Mouse (Mus musculus): ENCODE measurements at regions not wholly inside any gene's neighbourhood (a gene's known extent, or its start where the extent isn't known, plus 50 kb on each side); places are given as distances from the start of the nearest gene placed in this dataset.
A peak's percentile ranks its signal among the peaks of the same experiment; 100 is the strongest.

DNA sequence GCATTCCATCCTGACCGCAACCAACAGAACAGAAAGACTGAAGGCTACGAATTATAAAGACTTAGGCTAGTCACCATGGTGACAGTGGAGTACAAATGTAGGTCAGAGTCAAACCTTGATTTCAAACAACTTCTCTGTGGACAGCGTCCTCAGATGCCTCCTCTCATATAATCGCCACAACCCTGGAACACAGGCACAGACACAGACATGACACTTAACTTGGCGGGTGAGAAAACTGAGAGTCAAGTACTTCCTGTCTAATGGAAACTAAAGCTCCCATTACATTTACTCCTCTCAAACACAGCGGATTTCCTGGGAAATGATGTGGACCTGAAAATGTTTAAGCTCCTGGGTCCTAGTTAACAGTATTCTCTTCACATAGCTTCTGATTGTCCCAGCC, 149.5 kb upstream of the Frmd6 start:
- no peak for DNase-seq

DNA sequence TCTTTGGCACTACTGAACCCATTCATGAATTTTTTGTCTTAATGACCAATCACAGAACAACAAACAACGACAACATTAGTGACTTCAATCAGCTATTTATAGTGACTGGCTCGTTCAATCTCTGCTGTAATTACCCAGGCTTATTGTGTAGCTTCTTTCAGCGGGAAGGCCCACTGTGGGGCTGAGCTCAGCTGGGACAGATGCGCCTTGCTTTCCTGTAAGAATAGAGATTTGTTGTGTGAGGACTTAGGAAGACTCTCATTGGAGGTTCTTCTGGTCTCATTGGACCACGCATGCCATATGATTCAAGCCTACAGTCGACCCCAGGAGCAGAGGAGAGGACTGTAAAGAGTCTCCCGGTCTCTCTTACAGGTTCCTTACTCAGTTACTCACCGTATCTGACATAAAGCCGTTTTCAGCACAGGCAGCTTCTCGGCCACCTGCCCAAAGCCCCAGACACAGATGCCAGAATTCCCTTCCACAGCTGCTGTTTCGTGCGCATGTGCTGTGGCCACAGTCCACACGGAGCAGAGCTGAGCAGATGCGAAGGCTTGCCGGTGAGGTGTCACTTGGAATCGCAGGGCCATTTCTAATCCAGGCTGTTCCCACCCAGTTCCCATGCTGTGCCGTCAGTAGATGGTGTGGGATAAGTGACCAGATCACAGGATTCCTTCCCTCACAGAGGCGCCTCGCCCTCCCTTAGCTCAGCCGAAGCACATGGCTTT, 145.5 kb upstream of the Frmd6 start:
- no peak for DNase-seq

DNA sequence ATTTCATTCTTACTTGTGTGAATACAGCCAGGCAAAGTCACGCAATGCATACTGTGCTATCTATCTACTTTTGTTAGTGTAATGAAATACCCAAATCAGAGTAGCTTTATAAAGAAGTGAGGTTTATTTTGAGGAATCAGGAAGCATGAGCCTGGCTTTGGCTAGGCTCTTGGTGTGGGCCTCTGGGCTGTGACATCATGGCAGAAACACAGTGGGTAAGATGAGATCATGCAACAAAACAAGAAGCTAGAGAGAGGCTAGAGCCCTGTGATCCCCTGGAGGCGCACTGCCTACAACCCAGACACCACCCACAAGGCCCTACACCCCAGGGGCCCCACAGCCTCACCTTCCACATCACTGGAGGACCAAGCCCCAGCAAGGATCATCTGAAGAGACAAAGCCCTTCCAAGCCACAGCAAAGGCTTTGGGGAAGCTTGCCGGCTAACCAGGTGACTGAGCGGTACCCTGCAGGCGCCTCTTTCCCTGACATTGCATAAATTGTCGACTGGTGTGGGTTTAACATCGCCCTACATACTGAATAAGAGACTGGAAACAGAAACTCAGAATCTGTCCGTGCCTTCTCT, 143.8 kb upstream of the Frmd6 start:
- DNase-seq, result no peak

DNA sequence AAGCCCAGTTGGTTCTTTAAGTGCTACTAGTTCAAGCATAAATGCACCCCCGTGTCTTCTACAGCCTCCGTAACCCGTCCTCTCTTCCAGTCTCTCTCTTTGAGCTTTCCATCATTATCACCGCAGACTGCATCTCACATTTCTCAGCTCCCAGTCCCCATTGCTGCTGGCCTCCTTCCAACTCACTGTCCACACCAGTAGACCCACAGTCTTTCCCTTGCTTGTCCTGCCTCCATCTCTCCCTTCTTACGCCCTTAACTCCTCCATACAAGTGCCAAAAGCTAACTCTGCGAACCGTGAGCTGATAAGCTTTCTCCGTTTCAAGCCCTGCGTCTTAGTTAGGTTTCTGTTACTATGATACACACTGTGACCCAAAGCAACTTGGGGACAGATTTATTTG, 141.0 kb upstream of the Frmd6 start:
- DNase-seq, result no peak

DNA sequence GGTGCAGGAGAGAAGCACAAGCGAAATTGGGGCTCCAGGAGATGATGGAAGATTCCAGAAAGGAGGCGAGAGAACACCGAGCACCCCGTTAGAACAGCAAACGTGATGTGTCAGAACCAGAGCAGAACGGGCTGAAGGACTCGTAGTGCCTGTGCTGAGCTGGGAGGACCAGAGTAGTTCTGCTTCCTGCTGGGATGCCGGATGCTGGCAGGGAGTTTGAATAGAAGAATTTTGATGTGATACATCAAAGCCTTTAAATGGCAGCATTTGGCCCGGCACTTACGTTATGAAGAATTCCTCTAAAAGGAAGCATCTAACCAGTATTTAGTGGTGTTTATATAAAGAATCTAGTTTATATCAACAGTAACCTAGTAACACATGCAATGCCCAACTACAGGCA, 139.9 kb upstream of the Frmd6 start:
- DNase-seq, result no peak

DNA sequence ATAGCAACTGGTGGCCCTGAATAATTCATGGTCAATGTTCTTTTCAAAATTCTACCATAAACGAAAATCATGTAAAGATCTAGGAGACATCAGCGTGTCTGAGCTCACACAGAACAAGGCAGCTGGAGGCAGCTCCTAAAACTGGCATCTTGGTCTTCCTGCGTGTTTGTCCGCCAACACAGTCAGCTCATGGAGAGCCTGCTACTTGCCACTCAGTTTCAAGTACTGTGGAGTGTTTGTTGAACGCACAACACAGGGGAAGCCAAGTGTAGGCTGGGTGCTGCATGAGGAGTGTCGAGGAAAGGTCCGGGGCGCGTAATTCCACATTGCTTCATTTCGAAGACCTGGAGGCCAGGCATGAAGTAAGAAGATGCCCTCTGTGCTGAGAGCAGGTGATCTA, 139.0 kb upstream of the Frmd6 start:
- DNase-seq, result no peak

DNA sequence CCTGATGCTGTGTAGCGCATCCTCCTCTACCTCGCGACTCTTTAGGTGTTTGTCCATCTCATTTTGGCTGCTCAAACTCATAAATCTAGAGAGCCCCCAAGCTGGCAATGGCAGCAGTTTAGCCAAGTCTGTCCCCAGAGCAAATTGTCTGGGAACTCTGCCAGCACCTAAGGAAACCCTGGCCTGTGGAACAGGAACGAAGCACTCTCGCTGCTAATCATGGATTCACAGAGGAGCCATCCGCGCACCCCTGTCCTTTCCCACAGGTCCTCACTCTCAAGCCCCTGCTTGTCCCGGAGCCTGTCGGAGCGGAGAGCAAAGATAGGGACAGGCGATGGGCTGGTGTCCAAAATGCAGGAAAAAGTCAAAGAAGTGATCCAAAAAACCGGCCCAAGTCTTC, 138.3 kb upstream of the Frmd6 start:
- no peak for DNase-seq

DNA sequence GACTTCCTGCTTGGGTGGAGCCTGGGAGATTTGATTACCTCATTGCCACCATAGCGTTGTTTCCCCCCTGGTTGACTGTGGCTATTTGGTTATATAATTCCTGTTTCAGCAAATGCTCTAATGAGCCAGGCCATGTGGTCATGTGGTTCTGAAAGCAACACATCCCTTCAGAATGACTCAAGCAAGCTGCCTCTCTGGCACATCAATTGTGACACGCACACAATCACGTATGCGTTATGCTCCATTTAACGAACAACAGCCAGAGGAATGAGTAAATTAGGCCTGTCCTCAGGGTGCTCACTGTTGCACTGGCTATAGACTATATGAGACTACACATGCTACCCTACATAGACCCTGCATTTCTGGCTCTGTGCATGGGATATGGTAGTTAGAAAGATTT, 130.2 kb upstream of the Frmd6 start:
- DNase-seq, result peak in 1 of 2 experiments; percentile 3

DNA sequence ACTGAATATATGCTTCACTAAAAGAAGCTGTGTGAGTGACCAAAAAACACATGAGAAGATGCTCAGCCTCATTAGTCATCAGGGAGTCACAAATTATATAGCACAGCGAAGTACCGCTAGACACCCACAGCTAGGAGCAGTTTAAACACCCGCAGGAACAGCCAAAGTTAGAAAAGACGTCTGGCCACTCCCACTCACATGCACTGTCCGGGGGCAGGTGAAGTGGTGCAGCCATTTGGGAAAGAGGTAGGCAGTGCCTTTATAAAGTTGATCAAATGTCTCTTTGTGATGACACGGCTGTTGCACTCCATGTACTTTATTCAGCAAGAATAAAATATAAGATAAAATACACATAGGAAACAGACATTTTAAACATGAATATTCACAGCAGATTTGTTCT, 129.1 kb upstream of the Frmd6 start:
- no peak for DNase-seq

DNA sequence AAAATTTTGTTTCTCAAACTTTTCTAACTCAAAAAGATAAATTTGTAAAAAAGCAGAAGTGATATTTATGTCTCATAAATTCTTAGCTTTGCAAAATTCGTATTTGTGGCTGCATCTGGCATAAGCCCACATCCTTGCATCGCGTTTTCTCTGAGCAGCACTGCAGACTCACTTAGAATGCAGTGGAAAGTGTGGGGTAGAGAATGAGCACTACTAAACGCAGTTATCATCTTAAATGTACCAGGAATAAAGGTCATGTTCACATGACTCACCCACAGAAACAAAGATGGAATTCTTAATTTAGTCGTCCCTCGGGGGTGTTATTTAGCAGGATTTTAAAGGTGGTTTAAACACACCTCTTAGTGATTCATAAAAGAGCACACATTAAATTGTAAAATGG, 126.8 kb upstream of the Frmd6 start:
- DNase-seq, result no peak

DNA sequence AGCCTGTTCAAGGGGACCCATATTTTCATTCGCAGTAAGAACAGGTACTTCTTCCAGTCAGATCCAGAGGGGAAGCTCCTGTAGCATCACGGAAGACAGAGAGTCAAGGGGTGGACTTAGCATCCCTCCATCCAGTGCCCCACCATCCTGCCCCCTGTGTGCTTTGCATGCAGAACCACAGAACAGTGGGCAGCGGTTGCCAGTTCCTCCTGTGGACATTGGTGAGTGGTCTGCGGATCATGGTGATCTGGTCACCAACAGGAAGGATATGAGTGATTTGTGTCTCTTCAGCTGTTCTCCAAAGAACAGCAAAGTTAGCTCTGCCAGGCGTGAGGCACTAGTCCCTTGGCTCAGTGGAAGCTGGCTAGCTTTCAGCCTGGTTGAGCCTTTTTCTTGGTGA, 122.8 kb upstream of the Frmd6 start:
- no peak for DNase-seq

DNA sequence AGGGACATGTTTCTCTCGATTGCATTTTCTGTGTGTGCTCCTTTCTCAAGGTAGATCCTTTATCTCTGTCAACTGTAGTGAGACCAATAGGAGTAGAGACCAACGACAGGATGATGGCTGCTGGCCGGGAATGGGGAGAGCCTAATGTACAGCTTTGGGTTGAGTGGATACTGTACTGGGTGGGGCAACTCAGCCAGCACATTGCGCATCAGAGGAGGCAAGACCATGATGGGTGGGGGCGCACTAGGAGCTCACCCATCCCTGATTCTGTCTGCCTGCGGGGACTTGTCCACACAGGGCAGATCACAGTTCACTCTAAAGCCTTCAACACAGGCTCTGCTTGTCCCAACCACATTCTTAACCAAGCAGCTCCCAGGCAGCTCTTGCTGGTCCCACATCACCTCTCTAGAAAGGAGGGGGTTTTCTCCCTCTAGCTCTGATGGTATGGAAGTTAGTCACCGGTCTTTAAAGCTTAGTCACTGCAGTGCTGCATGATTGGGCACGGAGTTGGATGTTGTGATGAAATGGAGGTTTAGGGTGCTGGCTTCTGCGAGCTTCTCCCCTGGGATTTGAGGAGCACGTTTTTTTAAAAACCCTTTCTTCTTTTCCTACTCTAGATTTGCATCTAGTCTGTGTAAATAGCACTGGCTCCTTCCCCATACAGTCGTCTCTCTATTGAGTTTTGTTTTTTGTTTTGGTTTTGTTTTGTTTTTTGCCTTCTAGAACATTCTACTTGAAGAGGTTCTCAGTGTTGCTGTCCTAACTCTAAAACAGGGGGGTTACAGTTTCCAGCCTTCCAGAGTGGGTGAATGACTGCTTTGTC, 118.3 kb upstream of the Frmd6 start:
- peak; percentile 11 to 16 for DNase-seq

DNA sequence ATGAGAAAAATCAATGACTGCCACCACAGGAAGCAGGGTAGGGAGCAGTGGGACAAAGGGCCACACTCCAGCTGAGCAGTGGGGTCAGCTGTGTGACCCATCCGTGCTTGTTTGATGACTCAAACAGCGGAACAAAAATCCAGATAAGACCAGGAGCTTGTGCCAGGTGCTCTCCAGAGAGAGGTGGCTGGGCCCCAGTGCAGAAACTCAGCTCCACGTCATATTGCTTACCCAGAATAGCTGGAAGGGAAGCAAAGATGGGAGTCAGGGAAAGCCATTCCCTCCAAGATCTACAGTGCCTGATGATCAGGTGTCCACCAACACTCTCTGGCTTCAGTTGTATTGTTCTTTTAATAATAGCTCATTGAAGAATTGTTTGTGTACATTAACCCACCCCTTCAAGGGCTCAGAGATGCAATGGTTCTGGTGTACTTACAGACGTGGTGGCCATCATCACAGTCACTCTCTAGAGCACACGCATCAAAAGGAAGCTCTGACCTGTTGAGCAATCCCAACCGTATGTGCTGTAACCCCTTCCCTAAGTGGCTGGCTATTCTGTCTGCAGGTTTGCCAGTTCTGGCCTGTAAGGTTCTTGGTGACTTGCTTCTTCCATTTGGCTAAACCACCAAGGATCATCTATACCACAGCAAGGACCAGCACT, 117.6 kb upstream of the Frmd6 start:
- no peak for DNase-seq

DNA sequence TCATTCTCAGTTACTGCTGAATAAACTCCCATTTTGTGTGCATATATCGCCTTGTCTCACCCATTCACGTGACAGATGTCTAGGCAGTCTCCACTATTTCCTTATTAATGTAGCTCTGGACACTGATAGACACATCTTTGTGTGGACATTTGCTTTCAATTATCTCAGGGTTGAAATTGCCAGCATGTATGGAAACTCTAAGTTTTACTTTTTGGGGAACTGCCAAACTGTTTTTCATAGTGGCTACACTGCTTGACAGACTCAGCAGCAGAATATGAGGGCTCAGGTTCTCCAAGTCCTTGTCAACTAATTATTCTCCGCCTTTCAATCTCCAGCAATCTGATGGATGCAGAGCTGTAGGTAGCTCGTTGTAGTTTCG, 117.0 kb upstream of the Frmd6 start:
- DNase-seq, result no peak

DNA sequence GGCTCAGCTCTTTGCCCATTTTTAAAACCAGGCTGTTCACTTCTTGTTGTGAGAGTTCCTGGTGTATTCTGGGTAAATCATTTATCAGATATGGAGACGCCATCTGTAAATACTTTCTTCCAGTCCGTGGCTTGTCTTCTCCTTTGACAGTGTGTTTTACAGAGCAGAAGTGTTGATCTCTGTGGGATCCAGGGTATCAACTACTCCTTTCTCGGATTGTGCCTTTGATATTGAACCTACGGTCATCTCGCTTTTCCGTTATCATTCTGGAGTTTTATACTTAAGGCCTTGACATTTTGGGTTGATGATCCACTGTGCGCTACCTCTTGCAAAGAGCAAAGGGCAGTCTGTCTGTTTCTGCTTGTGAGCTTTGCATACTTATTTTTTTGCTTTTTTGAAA, 115.0 kb upstream of the Frmd6 start:
- no peak for DNase-seq

DNA sequence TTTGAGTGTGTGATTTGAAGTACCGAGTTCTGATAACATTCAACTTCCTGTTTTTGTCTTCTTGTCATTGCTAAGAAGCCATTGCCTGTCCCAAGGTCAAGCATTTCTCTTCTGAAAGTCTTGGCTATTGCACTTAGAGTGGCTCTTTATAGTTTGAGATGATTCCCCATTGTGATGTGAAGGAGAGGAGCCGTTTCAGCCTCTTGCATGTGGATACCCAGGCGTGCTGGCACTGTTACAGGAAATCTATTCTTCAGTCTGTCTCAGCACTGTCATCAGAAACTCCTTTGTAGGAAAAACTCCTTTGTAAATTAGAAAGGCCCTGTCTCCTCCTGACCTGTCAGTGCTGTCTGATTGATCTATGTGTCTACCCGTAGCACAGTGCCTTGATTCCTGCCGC, 114.3 kb upstream of the Frmd6 start:
- no peak for DNase-seq

DNA sequence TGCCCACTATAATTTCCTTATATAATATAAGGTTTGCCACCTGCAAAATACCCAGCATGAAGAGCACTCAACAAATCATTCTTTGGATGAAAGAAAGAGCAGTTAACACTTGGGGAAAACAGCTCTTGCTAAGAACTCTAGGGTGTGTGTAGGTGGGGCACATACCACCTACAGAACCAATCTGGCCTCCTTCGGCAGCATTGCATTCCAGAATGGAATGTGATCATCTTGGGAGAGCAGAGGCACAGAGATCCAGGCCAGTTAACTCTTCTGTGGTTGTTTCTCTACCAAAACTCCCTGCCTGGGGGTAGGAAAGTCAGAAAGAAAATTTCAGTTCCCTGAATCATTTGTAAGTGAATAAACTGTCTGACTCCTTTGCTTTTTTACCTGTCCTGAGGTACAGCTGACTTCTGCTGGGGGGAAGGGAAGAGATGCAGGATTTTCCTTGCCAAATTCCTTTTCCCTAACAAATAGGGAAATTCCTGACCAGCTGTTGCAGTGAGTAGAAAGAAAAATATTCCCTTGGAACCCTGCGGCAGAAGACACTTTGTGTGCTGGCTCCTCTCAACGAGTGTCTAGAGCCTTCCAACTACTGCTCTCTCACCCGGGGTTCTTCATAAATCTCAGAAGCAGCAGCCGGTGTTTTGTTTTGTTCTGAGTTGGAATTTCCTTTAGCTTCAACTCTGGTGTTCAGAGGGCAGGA, 112.8 kb upstream of the Frmd6 start:
- no peak for DNase-seq

DNA sequence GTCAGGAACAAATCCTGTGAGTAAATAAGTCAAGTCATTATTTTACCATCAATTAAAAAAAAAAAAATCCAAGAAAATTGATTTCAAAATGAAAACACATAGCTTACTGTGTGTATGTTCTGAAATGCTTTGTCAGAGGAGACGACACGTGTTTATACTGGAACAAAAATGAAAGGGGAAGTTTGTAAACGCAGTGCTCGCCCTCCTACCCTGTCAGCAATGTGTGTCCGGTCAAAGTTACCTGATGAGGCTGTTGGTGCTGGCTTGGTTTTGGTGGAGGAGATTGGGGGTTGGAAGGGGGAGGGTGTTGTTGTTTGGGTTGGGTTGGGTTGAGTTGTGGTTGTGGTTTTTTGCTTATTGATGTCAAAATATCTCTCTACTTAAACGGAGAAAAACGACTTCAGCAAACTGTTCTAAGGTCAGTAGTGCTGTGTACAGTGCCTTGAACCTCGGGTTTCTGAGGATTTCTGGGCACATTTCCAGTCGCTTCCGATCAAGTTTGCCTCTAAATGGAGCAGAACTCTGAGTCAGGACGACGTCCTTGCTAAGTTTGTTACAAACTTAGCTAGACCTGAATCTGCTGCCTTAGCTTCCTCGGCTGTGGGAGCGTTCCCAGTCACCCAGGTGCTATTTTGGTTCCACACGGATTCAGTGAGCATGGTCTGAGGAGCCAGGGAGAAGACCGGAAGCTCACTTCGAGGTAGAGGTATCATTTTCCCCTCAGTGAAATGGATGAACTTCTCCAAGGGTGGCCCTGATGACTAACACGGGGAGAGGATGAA, 111.6 kb upstream of the Frmd6 start:
- peak; percentile 14 to 21 for DNase-seq

DNA sequence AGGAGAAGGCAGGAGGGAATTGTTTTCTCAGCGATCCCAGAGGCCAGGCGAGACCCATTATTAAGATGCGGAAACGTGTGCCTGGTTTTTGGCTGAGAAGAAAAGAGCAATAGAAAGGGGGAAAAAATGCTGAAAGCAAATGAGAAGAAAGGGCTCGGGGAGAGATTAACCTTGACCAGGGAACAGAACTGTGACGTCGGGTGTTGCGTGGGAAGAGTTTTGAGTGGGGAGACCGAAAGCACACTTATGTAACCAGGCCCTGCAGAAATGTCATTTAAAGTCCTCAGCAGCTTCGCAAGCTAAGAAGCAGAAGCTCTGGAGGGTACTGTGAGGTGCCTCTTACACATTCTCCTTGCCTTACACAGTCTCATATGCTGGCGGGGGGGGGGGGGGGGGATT, 111.0 kb upstream of the Frmd6 start:
- no peak for DNase-seq

DNA sequence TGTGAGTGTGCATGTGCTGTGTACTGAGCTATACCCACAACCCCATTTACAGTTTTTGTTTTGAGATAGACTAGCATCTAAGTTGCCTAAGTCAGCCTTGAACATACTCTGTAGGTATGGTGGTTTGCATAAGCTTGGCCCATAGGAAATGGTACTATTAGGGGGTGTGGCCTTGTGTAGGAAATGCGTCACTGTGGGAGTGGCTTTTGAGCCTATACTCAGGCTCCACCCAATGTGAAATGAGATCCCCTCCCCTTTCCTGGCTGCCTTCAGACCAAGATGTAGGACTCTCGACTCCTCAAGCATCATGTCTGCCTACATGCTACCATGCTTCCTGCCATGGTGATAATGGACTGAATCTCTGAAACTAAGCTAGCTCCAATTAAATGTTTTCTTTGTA, 109.5 kb upstream of the Frmd6 start:
- no peak for DNase-seq

DNA sequence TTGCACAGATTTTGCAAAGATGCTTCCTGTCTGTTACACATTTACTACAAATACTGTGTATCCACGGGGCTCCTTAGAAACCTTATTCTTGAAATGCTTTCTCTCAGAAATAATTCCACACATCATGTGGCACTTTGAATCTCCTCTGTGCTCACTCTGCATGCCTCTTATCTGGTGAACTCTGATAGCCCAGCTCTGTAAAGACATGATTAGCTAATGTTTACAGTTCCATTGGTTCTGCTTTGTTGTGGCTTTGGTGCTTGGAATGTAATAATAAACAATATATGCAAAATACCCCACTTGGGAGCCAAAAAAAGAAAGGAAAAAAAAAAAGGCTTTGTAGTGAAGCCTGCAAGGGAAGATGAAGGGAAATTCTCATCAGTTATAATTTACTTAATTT, 106.7 kb upstream of the Frmd6 start:
- DNase-seq, result no peak

DNA sequence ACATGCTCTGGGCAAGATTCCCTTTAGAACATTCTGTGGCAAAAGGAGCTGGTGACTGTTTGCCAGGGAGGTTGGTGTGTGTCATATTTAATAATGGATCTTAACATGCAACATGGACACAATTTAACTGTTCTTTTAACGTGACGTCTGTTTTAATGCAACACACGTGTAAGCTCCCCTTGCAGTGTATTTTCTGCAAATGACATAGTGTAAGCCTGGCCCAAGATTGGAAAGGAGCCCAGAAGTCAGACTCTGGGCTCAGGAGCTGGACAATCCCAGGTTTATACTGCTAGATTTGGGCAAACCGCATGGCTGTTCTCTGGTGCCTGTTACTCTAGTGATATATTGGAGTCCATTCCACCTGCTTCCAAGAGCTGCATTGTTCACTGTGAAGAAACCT, 106.1 kb upstream of the Frmd6 start:
- no peak for DNase-seq
